In the genomic region with DNA sequence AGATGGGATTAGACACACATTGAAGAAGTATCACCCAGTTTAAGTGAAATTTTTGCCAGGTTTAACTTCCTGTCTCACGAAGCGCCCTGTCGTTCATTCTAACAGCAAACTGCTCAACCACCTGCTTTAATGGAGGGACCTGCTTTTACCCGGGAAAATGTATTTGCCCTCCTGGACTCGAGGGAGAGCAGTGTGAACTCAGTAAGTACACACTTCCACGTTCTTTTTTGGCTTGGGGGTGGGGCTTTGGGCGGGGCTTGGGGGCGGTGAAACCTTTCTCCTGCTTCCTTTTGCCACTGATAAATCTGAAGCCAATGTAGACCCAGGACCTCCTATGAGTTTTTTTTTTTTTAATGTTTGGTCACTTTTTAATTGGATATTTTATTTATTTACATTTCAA, we compare ENCODE assay signal across 13 mouse cellular contexts. TPM values are rescaled to one million over a fixed set of nuclear protein-coding genes. Genes with fewer than 3 reads are reported as not detected.
DNase-seq lines count a peak whose midpoint lies in the region; ATAC-seq and TF ChIP-seq lines count a peak whose summit lies in the region.
"Had no signal": no experiment of that assay in that cellular context is flagged by ENCODE, and none has a peak within 500 bp of the region (broad histone marks: within the 10 kb centered on the region; RNA-seq: fewer than 3 reads in every experiment).

No protein-coding gene starts in this region.

- ATAC-seq in heart, embryonic 11.5 days (replicated peaks; ENCODE audit: insufficient number of reproducible peaks, low FRiP score, low TSS enrichment) = no peak
- ATAC-seq in lung, postnatal 0 days = no peak
- ATAC-seq in forebrain, embryonic 16.5 days = no peak
- peak; percentile 66 for ATAC-seq in megakaryocyte progenitor cell, adult 5-6 weeks (replicated peaks; ENCODE audit: poor library complexity)
- ATAC-seq: Patski had no signal

- no peak for TF ChIP-seq CTCF in lung, postnatal 0 days (IDR thresholded peaks at IDR 0.05)
- no peak for TF ChIP-seq CTCF in left cerebral cortex, adult 2 months (IDR thresholded peaks at IDR 0.05)

- no peak overlapping the region for H3K27ac ChIP-seq in heart, embryonic 11.5 days (ENCODE audit: low read depth, low read length)
- no peak overlapping the region for H3K27ac ChIP-seq in lung, postnatal 0 days (ENCODE audit: low read length)
- no peak overlapping the region for H3K27ac ChIP-seq in forebrain, embryonic 16.5 days (ENCODE audit: low read length)
- no peak overlapping the region for H3K27ac ChIP-seq in left cerebral cortex, adult 2 months
- H3K27ac ChIP-seq: hindbrain, embryonic 12.5 days; limb, embryonic 13.5 days had no signal

- H3K9me3 ChIP-seq in heart, embryonic 11.5 days (replicated peaks; ENCODE audit: control insufficient read depth, low read length) = no peaks in the 10 kb centered on the region
- no peaks in the 10 kb centered on the region for H3K9me3 ChIP-seq in lung, postnatal 0 days (ENCODE audit: low read length)
- no peaks in the 10 kb centered on the region for H3K9me3 ChIP-seq in forebrain, embryonic 16.5 days (ENCODE audit: control insufficient read depth, low read length)
- H3K9me3 ChIP-seq: hindbrain, embryonic 12.5 days; limb, embryonic 13.5 days had no signal

- WGBS in heart, embryonic 11.5 days (ENCODE audit: insufficient replicate concordance) = 26% methylated on average over 8 of the region's 8 CpGs
- WGBS in lung, postnatal 0 days = 16% methylated on average over 8 of the region's 8 CpGs
- 8% methylated on average over 8 of the region's 8 CpGs for WGBS in forebrain, embryonic 16.5 days

- peaks cover 3% of the 10 kb centered on the region; the same call in 1 of the 2 replicates for H3K4me1 ChIP-seq in heart, embryonic 11.5 days (ENCODE audit: control insufficient read depth, insufficient read depth, low read length)
- H3K4me1 ChIP-seq in lung, postnatal 0 days (ENCODE audit: insufficient read depth, low read depth, low read length) = no peaks in the 10 kb centered on the region
- H3K4me1 ChIP-seq in forebrain, embryonic 16.5 days (replicated peaks; ENCODE audit: control insufficient read depth, insufficient read depth, low read length) = peaks cover 6% of the 10 kb centered on the region; the same call in 1 of the 2 replicates

- DNase-seq in heart, adult 9 months (ENCODE audit: low spot score in 2 of 2) = no peak
- peak; percentile 27 for DNase-seq in lung, postnatal 0 days (ENCODE audit: low spot score)
- no peak for DNase-seq in lung, postnatal 10 days
- no peak for DNase-seq in cerebellum, adult 9-11 months
- no peak for DNase-seq in left cerebral cortex, adult 2 months (ENCODE audit: extremely low spot score in 1 of 2, low spot score in 2 of 2)
- DNase-seq: right cerebral cortex, adult 18-20 months; thymus, adult 18-20 months had no signal

- no peak overlapping the region for H3K9ac ChIP-seq in heart, embryonic 11.5 days (ENCODE audit: low read depth, low read length)
- H3K9ac ChIP-seq in lung, postnatal 0 days (replicated peaks; ENCODE audit: low read depth) = no peak overlapping the region
- H3K9ac ChIP-seq in forebrain, embryonic 16.5 days (replicated peaks; ENCODE audit: low read depth, low read length) = no peak overlapping the region
- H3K9ac ChIP-seq: hindbrain, embryonic 12.5 days; limb, embryonic 13.5 days had no signal

- no peak for TF ChIP-seq EP300 in lung, postnatal 0 days (IDR thresholded peaks at IDR 0.05)

- no peak overlapping the region for H3K4me3 ChIP-seq in heart, embryonic 11.5 days (ENCODE audit: low read depth, low read length)
- H3K4me3 ChIP-seq in lung, postnatal 0 days (ENCODE audit: low read depth, low read length) = no peak overlapping the region
- H3K4me3 ChIP-seq in forebrain, embryonic 16.5 days (replicated peaks; ENCODE audit: low read length) = no peak overlapping the region
- no peak overlapping the region for H3K4me3 ChIP-seq in left cerebral cortex, adult 2 months
- H3K4me3 ChIP-seq: hindbrain, embryonic 12.5 days; limb, embryonic 13.5 days had no signal

- H3K36me3 ChIP-seq in heart, embryonic 11.5 days (ENCODE audit: control insufficient read depth, insufficient read depth, low read length) = no peaks in the 10 kb centered on the region
- H3K36me3 ChIP-seq in lung, postnatal 0 days (ENCODE audit: insufficient read depth, low read length) = no peaks in the 10 kb centered on the region
- H3K36me3 ChIP-seq in forebrain, embryonic 16.5 days (ENCODE audit: control insufficient read depth, insufficient read depth) = no peaks in the 10 kb centered on the region
- H3K36me3 ChIP-seq: hindbrain, embryonic 12.5 days had no signal

- H3K27me3 ChIP-seq in heart, embryonic 11.5 days (ENCODE audit: control insufficient read depth, insufficient read depth, low read length) = no peaks in the 10 kb centered on the region
- H3K27me3 ChIP-seq in lung, postnatal 0 days (replicated peaks; ENCODE audit: insufficient read depth, low read length) = no peaks in the 10 kb centered on the region
- no peaks in the 10 kb centered on the region for H3K27me3 ChIP-seq in forebrain, embryonic 16.5 days (replicated peaks; ENCODE audit: control insufficient read depth, insufficient read depth, low read length)
- H3K27me3 ChIP-seq: hindbrain, embryonic 12.5 days; limb, embryonic 13.5 days; Patski had no signal

- H3K4me2 ChIP-seq in heart, embryonic 11.5 days = peak overlapping the region; percentile 49
- no peak overlapping the region; the same call in 1 of the 2 replicates for H3K4me2 ChIP-seq in lung, postnatal 0 days (replicated peaks; ENCODE audit: low read depth, low read length)
- peak overlapping the region; percentile 37 for H3K4me2 ChIP-seq in forebrain, embryonic 16.5 days (ENCODE audit: low read length)

- intact Hi-C loops in left cerebral cortex, adult 2 months (cut with DNase I) = no loop called here

RNA-seq across cellular contexts. Expression of gene Wif1, which starts 56.2 kb away (rescaled TPM):
- 1.1 and 1.6 TPM in 2 replicates for polyA plus RNA-seq in heart, embryonic 11.5 days (2014; fragmentation: Nextera tagmentation; extraction: Ambion mirVana)
- 9.0 and 10.2 TPM in 2 replicates for polyA plus RNA-seq in lung, postnatal 0 days (2015; fragmentation: Nextera tagmentation; extraction: Ambion mirVana)
- polyA plus RNA-seq in forebrain, embryonic 16.5 days (2015; fragmentation: Nextera tagmentation; extraction: Ambion mirVana) = 2.1 and 3.0 TPM in 2 replicates
- total RNA-seq in megakaryocyte progenitor cell, adult 5-6 weeks (2015) = 0.05 TPM in 1 of 2 replicates, not detected in the other
- total RNA-seq in megakaryocyte progenitor cell, adult 5-6 weeks (2017) = not detected in 2 replicates
- 1 to 10 TPM; 1.4 to 1.7 TPM for total RNA-seq in left cerebral cortex, adult 2 months (2021)
